Mouse (Mus musculus): Measurements from ENCODE around the gene Zbtb34. TPM values are rescaled to one million over a fixed set of nuclear protein-coding genes. Genes with fewer than 3 reads are reported as not detected.

Zbtb34 gene
- total and polyA plus RNA-seq, 3 experiments: 7.7 to 57.9 (median 12.0) TPM

DNA sequence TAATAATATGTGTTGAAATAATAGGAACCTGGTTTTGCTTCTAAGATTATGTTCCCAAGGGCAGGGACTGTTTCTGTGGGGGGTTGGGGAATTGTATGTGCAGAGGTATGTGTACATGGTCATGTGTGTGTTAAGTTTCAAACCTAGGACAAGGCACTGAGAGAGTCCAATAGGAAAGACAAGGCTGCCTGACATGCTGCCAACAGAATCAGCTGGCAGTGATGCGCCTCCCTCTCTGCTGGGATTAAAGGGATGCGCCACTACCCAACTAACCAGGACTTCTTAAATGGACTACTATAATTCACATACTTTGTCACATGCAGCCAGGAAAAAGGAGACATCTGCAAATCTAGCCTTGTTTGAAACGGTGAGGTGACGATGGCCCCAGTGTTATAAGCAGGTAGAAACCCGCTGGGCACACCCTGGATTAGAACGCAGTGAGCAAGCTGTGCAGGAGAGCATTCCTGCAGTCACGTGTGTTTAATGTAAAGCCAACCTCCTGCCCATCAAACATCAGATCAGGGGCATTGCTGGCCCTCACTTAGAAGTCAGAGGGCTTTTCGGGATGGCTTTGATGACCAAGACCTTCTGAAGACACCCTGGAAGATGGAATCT, 4.0 kb upstream of the Zbtb34 start:
- H3K27me3 ChIP-seq (ENCODE audit: insufficient read depth, low read length): peaks cover 45% of the 10 kb centered on the region
- H3K9me3 ChIP-seq (replicated peaks): no peaks in the 10 kb centered on the region
- no peak for TF ChIP-seq POLR2AphosphoS5 (IDR thresholded peaks at IDR 0.05; ENCODE audit: insufficient replicate concordance, low read depth, low read length)
- TF ChIP-seq GATA2 (IDR thresholded peaks at IDR 0.05; ENCODE audit: borderline replicate concordance, low read depth, low read length): no peak
- no peak for TF ChIP-seq CTCF (IDR thresholded peaks at IDR 0.05; ENCODE audit: low read depth, low read length)
- TF ChIP-seq GATA1 (IDR thresholded peaks at IDR 0.05; ENCODE audit: borderline replicate concordance, low read length): no peak
- no peak for TF ChIP-seq TAL1 (conservative IDR thresholded peaks at IDR 0.05; ENCODE audit: low read depth, low read length)
- DNase-seq (ENCODE audit: low spot score) (no peak), ATAC-seq (ENCODE audit: extremely low read depth, insufficient number of reproducible peaks, low FRiP score, poor library complexity, severe bottlenecking) (no peak)
- H3K4me3 ChIP-seq (ENCODE audit: low read depth, low read length): no peak overlapping the region
- peaks cover 23% of the 10 kb centered on the region for H3K4me1 ChIP-seq (ENCODE audit: insufficient read depth, low read depth, low read length)
- no peaks in the 10 kb centered on the region for H3K36me3 ChIP-seq (replicated peaks)

DNA sequence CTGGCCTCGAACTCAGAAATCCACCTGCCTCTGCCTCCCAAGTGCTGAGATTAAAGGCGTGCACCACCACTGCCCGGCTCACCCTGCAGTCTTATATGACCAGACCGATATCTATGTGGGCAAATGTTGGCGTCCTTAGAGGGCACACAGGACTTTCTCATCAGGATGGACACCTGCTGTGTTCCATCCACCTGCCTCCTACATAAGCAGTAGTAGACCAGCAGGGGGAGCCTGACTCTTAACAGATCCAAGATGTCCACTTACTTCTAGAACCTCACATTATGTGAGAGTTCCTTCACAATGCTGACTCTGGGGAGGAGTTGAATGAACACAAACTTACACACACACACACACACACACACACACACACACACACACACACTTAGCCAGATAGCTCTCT, 1.8 kb upstream of the Zbtb34 start:
- TF ChIP-seq POLR2AphosphoS5 (IDR thresholded peaks at IDR 0.05; ENCODE audit: insufficient replicate concordance, low read depth, low read length) (no peak), CTCF (IDR thresholded peaks at IDR 0.05; ENCODE audit: low read depth, low read length) (peak; percentile 46; the same call in 1 of the 2 replicates), TAL1 (conservative IDR thresholded peaks at IDR 0.05; ENCODE audit: low read depth, low read length) (no peak)
- DNase-seq (ENCODE audit: low spot score): peak; percentile 67
- H3K36me3 ChIP-seq (replicated peaks): peaks cover 15% of the 10 kb centered on the region
- H3K27me3 ChIP-seq (ENCODE audit: insufficient read depth, low read length): peaks cover 25% of the 10 kb centered on the region
- H3K4me3 ChIP-seq (ENCODE audit: low read depth, low read length): no peak overlapping the region
- H3K4me1 ChIP-seq (ENCODE audit: insufficient read depth, low read depth, low read length): peaks cover 37% of the 10 kb centered on the region
- H3K9me3 ChIP-seq (replicated peaks): no peaks in the 10 kb centered on the region
- no peak for ATAC-seq (ENCODE audit: extremely low read depth, insufficient number of reproducible peaks, low FRiP score, poor library complexity, severe bottlenecking)

DNA sequence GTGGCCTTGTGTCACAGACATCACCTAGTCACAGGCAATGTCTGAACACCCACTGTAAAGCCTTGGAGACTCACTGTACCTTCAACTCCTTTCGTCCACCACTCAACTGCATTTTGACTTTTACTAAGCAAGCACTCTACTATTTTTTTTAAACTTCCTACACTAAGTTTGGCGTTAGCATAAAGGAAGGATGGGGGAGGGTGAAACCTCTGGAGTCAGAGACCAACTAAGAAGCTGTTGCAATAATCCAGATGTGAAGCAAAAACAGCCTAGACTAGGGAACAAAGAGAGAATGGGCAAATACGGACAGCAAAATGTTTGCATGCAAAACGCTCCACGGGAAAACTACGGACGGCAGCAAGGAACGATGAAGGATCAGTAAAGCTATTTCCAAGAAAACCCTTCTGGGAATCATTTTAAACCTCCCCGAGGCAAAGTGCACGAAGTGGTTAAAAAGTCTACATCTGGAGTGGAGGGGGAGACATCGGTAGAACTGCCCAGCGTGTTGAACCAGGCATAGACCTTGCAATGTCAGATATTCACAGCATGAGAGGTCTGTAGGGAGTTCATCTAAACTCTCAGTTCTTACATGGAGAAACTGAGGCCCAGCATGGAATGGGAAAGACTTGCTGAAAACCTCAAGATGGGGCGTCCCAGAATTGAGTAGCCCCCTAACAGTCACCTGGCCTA, 898 bp downstream of the Zbtb34 start:
- TF ChIP-seq POLR2AphosphoS5 (IDR thresholded peaks at IDR 0.05; ENCODE audit: insufficient replicate concordance, low read depth, low read length): no peak
- no peak for TF ChIP-seq CTCF (IDR thresholded peaks at IDR 0.05; ENCODE audit: low read depth, low read length)
- no peak for TF ChIP-seq GATA2 (IDR thresholded peaks at IDR 0.05; ENCODE audit: borderline replicate concordance, low read depth, low read length)
- no peak for TF ChIP-seq TAL1 (conservative IDR thresholded peaks at IDR 0.05; ENCODE audit: low read depth, low read length)
- TF ChIP-seq GATA1 (IDR thresholded peaks at IDR 0.05; ENCODE audit: borderline replicate concordance, low read length): no peak
- Histone ChIP-seq H3K9me3 (replicated peaks) (no peaks in the 10 kb centered on the region), H3K36me3 (replicated peaks) (peaks cover 38% of the 10 kb centered on the region), H3K4me3 (ENCODE audit: low read depth, low read length) (peak overlapping the region; percentile 97), H3K27me3 (ENCODE audit: insufficient read depth, low read length) (peaks cover 2% of the 10 kb centered on the region; the same call in 1 of the 2 replicates), H3K4me1 (ENCODE audit: insufficient read depth, low read depth, low read length) (peaks cover 45% of the 10 kb centered on the region)
- DNase-seq (ENCODE audit: low spot score): peak; percentile 31
- ATAC-seq (ENCODE audit: extremely low read depth, insufficient number of reproducible peaks, low FRiP score, poor library complexity, severe bottlenecking): no peak

DNA sequence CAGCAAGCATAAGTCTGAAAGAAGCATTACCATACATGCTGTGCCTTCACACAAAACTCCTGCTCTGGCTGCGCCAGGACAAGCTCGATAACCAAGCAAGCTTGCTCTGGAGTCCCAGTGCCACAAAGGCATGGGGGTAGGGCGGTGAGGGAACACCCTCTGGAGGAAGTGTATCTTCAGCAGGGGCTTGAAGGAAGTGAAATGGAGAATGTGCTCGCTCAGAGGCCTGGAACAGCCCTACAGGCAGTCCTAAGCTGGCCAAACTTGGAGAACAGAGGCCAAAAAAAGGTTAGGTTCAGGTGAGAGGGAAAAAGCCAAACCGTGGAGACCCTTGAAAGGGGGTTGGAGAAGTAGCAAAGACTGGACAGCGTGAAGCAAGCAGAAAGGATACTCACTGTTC, 1.8 kb downstream of the Zbtb34 start:
- peak; percentile 71 for ATAC-seq (ENCODE audit: extremely low read depth, insufficient number of reproducible peaks, low FRiP score, poor library complexity, severe bottlenecking)
- peak; percentile 67 for DNase-seq (ENCODE audit: low spot score)
- Histone ChIP-seq H3K4me3 (ENCODE audit: low read depth, low read length) (peak overlapping the region; percentile 97), H3K36me3 (replicated peaks) (peaks cover 43% of the 10 kb centered on the region), H3K27me3 (ENCODE audit: insufficient read depth, low read length) (no peaks in the 10 kb centered on the region), H3K9me3 (replicated peaks) (no peaks in the 10 kb centered on the region), H3K4me1 (ENCODE audit: insufficient read depth, low read depth, low read length) (peaks cover 45% of the 10 kb centered on the region)
- no peak for TF ChIP-seq POLR2AphosphoS5 (IDR thresholded peaks at IDR 0.05; ENCODE audit: insufficient replicate concordance, low read depth, low read length)
- TF ChIP-seq CTCF (IDR thresholded peaks at IDR 0.05; ENCODE audit: low read depth, low read length): no peak
- TF ChIP-seq GATA1 (IDR thresholded peaks at IDR 0.05; ENCODE audit: borderline replicate concordance, low read length): no peak
- no peak for TF ChIP-seq TAL1 (conservative IDR thresholded peaks at IDR 0.05; ENCODE audit: low read depth, low read length)
- TF ChIP-seq GATA2 (IDR thresholded peaks at IDR 0.05; ENCODE audit: borderline replicate concordance, low read depth, low read length): no peak

DNA sequence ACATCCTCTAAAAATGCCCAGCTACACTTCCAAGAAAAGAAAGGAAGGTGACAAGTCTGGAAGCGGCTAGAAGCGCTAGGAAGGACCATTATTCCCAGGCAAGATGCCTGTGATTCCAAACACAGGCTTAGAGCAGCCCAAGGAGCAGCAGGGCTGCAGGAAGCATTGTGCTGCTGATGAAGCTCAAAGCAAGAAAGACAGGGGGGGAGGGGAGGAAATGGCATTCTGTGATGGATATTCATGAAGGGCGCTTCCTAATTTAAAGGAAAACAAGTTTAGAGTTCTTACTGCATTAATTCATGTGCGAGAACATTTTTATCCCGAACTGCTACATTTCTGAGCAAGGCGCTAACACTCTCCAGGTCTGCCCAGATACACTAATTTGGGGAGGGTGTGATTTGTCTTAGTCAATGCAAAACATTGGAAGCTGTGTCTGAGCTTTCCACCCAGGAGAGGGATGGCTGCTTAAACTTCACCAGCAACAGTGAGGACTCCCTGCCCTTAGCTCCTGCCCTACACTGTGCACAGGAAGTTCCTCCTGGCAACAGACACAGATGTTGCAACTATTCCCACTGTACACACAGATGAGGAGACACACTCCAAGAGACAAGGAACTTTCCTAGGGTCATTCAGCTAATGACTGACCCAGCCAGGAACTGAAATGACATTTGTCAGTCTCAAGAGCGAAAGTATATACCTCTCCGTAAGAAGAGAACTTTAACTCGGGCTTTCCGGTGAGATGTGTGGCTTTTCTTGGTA, 4.3 kb downstream of the Zbtb34 start:
- H3K4me1 ChIP-seq (ENCODE audit: insufficient read depth, low read depth, low read length): peaks cover 39% of the 10 kb centered on the region
- H3K9me3 ChIP-seq (replicated peaks): no peaks in the 10 kb centered on the region
- peaks cover 63% of the 10 kb centered on the region for H3K36me3 ChIP-seq (replicated peaks)
- TF ChIP-seq TAL1 (conservative IDR thresholded peaks at IDR 0.05; ENCODE audit: low read depth, low read length) (no peak), GATA2 (IDR thresholded peaks at IDR 0.05; ENCODE audit: borderline replicate concordance, low read depth, low read length) (no peak), GATA1 (IDR thresholded peaks at IDR 0.05; ENCODE audit: borderline replicate concordance, low read length) (no peak)
- no peak for ATAC-seq (ENCODE audit: extremely low read depth, insufficient number of reproducible peaks, low FRiP score, poor library complexity, severe bottlenecking)
- DNase-seq (ENCODE audit: low spot score): no peak
- no peaks in the 10 kb centered on the region for H3K27me3 ChIP-seq (ENCODE audit: insufficient read depth, low read length)
- no peak overlapping the region for H3K4me3 ChIP-seq (ENCODE audit: low read depth, low read length)

DNA sequence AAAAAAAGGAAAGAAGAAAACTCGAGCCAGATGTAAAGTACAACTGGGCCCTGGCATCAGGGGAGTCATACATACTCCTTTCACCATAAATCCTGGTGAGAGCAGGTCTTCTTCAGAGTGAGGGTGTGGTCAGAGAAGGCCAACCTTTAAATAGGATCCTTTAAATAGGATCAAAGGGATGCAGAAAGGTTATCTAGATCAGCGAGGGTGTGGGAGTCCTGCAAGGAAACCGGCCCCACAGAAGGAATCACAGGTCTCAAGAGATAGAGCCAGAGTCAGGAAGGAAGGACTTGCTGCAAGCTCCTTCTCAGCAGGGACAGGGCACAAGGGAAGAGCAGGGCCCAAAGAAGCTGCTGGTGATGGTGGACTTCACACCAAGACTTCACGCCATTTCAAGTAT, 13.7 kb downstream of the Zbtb34 start:
- TF ChIP-seq POLR2AphosphoS5 (IDR thresholded peaks at IDR 0.05; ENCODE audit: insufficient replicate concordance, low read depth, low read length): no peak
- H3K27me3 ChIP-seq (ENCODE audit: insufficient read depth, low read length): no peaks in the 10 kb centered on the region
- no peak overlapping the region for H3K4me3 ChIP-seq (ENCODE audit: low read depth, low read length)
- ATAC-seq (ENCODE audit: extremely low read depth, insufficient number of reproducible peaks, low FRiP score, poor library complexity, severe bottlenecking) (no peak), DNase-seq (ENCODE audit: low spot score) (no peak)
- H3K4me1 ChIP-seq (ENCODE audit: insufficient read depth, low read depth, low read length): peaks cover 9% of the 10 kb centered on the region
- no peaks in the 10 kb centered on the region for H3K9me3 ChIP-seq (replicated peaks)
- peaks cover 73% of the 10 kb centered on the region for H3K36me3 ChIP-seq (replicated peaks)

Data from G1E (cell line).